Mouse (Mus musculus) liver, embryonic 15.5 days (tissue): ENCODE measurements around the gene Mt3. TPM values are rescaled to one million over a fixed set of nuclear protein-coding genes. Genes with fewer than 3 reads are reported as not detected.

ENCODE experiments used
- ATAC-seq: fragments of 200-750 bp; cut with Nextera tagmentation; 2 replicates; pipeline ENCODE4 v1.8.0; 2017; ENCODE audit warnings: moderate number of reproducible peaks, mild to moderate bottlenecking, moderate library complexity; ENCODE audit not compliant: insufficient read depth
- H3K27ac ChIP-seq: fragments of 300-500 bp; sonication (generic); replicated peaks from 2 replicates; pipeline ENCODE4 v1.5.1; 2015; ENCODE audit warnings: mild to moderate bottlenecking, inconsistent platforms
- H3K27me3 ChIP-seq: fragments of 300-500 bp; sonication (generic); 2 replicates; pipeline ENCODE4 v1.6.1; 2015; ENCODE audit warnings: mild to moderate bottlenecking, inconsistent platforms
- H3K36me3 ChIP-seq: fragments of 300-500 bp; sonication (generic); replicated peaks from 2 replicates; pipeline ENCODE4 v1.6.1; 2015; ENCODE audit warnings: moderate library complexity, mild to moderate bottlenecking, inconsistent platforms
- H3K4me1 ChIP-seq: fragments of 300-500 bp; sonication (generic); replicated peaks from 2 replicates; pipeline ENCODE4 v1.6.1; 2015; ENCODE audit warnings: inconsistent platforms
- H3K4me2 ChIP-seq: fragments of 300-500 bp; sonication (generic); 2 replicates; pipeline ENCODE4 v1.6.1; 2015; ENCODE audit warnings: moderate library complexity, mild to moderate bottlenecking, inconsistent platforms
- H3K4me3 ChIP-seq: fragments of 300-500 bp; sonication (generic); replicated peaks from 2 replicates; pipeline ENCODE4 v1.5.1; 2015; ENCODE audit warnings: mild to moderate bottlenecking, inconsistent platforms
- H3K9ac ChIP-seq: fragments of 300-500 bp; sonication (generic); 2 replicates; pipeline ENCODE4 v1.6.1; 2015; ENCODE audit warnings: moderate library complexity, mild to moderate bottlenecking, inconsistent platforms
- H3K9me3 ChIP-seq: fragments of 300-500 bp; sonication (generic); replicated peaks from 2 replicates; pipeline ENCODE4 v1.6.1; 2016; ENCODE audit warnings: inconsistent platforms
- WGBS: fragments of 180-500 bp; shearing (Covaris S2); methylation state at CpG from one replicate; pipeline ENCODE4 v1.1.7; 2015; ENCODE audit warnings: mixed read lengths; ENCODE audit not compliant: insufficient replicate concordance; 5-methylcytosine and 5-hydroxymethylcytosine counted together
- polyA plus RNA-seq: library from polyadenylated mRNA; unstranded; fragments of >200 nt; fragmentation: Nextera tagmentation; extraction: Ambion mirVana; gene quantifications from 2 replicates; pipeline ENCODE4 v1.2.1, GENCODE M21; 2015

Gene Mt3
- polyA plus RNA-seq, 1 experiment from 2014 or later = not detected

- WGBS = 51% methylated on average over 6 of the region's 6 CpGs
- peaks cover 87% of the 10 kb centered on the region for H3K4me1 ChIP-seq
- peaks cover 3% of the 10 kb centered on the region; the same call in 1 of the 2 replicates for H3K36me3 ChIP-seq
- H3K27me3 ChIP-seq = peaks cover 44% of the 10 kb centered on the region
- peak overlapping the region; percentile 92 for H3K27ac ChIP-seq
- peak overlapping the region; percentile 75 for H3K4me2 ChIP-seq
- H3K9me3 ChIP-seq = no peaks in the 10 kb centered on the region
- H3K9ac ChIP-seq = peak overlapping the region; percentile 57
- no peak for ATAC-seq
- peak overlapping the region; percentile 45 for H3K4me3 ChIP-seq
Measured at GRCm38 (mm10) chr8:94185791-94186190, 33.4 kb downstream of the Mt3 start.

DNA sequence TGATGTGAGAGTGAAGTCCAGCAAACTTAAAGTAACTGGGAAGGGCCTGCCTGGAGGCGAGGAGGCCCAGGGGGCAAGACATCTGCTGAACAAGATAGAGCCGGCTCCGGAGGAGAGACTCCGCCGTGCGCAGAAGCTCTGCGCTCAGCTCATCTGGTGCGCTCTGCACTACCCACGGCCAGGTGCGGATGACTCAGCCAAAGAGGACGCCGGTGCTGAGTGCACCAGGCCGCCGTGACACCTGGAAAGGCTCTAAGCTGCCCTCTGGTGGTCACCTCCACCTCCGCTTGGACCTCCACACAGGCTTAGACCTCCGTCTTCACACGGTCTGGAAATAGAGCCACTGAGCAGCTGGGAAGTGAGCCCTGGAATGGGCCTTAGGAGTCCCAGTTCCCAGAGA, 34.1 kb downstream of the Mt3 start:
- no peaks in the 10 kb centered on the region for H3K36me3 ChIP-seq
- H3K4me1 ChIP-seq = peaks cover 89% of the 10 kb centered on the region
- 3% methylated on average over 17 of the region's 17 CpGs for WGBS
- H3K27ac ChIP-seq = peak overlapping the region; percentile 92
- peaks cover 44% of the 10 kb centered on the region for H3K27me3 ChIP-seq
- peak overlapping the region; percentile 75 for H3K4me2 ChIP-seq
- H3K4me3 ChIP-seq = peak overlapping the region; percentile 45
- H3K9ac ChIP-seq = peak overlapping the region; percentile 57
- no peaks in the 10 kb centered on the region for H3K9me3 ChIP-seq
- peak; percentile 85 for ATAC-seq

DNA sequence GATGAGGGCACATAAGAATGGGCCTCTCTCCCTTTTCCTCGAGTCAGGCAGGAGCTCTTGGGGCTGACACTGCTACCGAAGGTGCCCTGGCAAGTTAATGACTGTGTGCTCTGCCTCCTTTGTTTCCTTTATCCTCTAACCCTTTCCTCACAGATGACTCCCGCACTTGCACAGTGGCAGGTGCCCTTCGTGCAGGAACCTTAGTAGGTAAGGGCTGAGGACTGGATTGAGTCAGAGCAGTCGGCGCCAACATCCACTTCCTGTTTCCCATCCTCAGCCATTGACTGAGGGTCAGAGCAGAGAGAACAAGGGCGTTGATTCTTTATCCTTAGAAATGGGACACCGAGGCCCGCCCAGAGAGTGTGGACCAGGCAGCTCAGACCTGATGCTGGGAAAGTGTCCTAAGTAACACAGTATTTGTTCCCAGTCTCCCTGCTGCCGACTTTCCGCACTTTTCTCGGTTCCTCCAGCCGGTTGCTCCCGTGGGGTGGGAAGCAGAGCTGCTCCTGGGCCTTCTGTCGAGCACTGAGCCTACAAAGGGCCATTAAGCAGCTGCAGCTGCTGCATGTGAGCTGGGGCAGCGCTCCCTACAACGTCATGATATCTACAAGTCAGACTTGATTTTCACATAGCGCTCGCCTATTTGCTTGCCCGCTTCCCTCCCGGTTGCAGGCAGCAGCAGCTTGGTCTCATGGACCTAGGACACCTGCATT, 35.0 kb downstream of the Mt3 start:
- peak overlapping the region; percentile 75 for H3K4me2 ChIP-seq
- H3K9me3 ChIP-seq = no peaks in the 10 kb centered on the region
- H3K27me3 ChIP-seq = peaks cover 44% of the 10 kb centered on the region
- peak overlapping the region; percentile 57 for H3K9ac ChIP-seq
- WGBS = 39% methylated on average over 21 of the region's 21 CpGs
- no peak for ATAC-seq
- peaks cover 83% of the 10 kb centered on the region for H3K4me1 ChIP-seq
- H3K36me3 ChIP-seq = no peaks in the 10 kb centered on the region
- peak overlapping the region; percentile 45 for H3K4me3 ChIP-seq
- H3K27ac ChIP-seq = peak overlapping the region; percentile 92

DNA sequence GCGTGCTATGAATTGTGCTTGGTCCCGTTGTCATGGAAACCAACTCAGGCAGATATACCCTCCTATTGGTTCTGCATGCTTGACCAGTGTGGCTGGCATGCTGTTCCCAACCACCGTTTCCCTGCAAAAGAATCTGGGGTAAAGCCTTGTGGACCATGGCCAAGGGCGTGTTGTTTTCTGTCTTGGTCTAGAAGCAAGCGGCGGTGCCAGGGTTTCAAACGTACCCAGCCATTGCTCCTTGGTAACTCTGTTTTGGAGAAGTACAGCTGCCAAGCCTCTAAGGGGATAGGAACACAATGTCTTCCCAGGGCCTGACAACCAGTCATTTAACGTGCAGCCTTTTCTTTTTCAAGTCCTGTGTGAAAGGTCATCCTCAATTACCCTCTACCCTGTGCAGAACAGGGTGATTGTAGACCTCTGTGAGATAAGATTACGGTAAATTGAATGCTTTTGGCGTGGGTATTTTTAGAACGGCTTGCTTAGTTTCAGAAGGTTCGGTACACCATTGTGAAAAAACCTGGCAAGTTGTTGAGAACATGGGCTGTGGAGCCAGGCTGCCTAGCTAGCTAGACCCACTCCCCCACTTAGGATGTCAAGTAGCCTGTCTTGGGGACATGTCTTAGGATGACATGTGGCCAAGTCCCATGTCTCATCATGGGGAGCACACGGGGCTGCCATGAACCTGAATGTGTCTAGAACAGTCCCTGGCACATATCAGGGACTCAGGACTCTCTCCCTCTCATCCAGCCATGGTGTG, 37.0 kb downstream of the Mt3 start:
- H3K9me3 ChIP-seq = no peaks in the 10 kb centered on the region
- ATAC-seq = no peak
- no peak overlapping the region for H3K4me2 ChIP-seq
- peaks cover 41% of the 10 kb centered on the region for H3K27me3 ChIP-seq
- no peak overlapping the region for H3K4me3 ChIP-seq
- 52% methylated on average over 13 of the region's 13 CpGs for WGBS
- H3K27ac ChIP-seq = no peak overlapping the region
- peaks cover 66% of the 10 kb centered on the region for H3K4me1 ChIP-seq
- H3K36me3 ChIP-seq = no peaks in the 10 kb centered on the region
- H3K9ac ChIP-seq = no peak overlapping the region

GRCm38 (mm10) chr8:94191101-94191691, 38.8 kb downstream of the Mt3 start:
- no peaks in the 10 kb centered on the region for H3K36me3 ChIP-seq
- WGBS = 10% methylated on average over 21 of the region's 21 CpGs
- no peaks in the 10 kb centered on the region for H3K9me3 ChIP-seq
- peak overlapping the region; percentile 62 for H3K4me3 ChIP-seq
- peaks cover 49% of the 10 kb centered on the region for H3K4me1 ChIP-seq
- ATAC-seq = peak; percentile 9
- peak overlapping the region; percentile 64 for H3K9ac ChIP-seq
- H3K4me2 ChIP-seq = peak overlapping the region; percentile 88
- H3K27ac ChIP-seq = peak overlapping the region; percentile 59
- H3K27me3 ChIP-seq = peaks cover 38% of the 10 kb centered on the region

- H3K9me3 ChIP-seq = no peaks in the 10 kb centered on the region
- no peak overlapping the region for H3K4me2 ChIP-seq
- no peaks in the 10 kb centered on the region for H3K36me3 ChIP-seq
- no peak overlapping the region for H3K27ac ChIP-seq
- WGBS = 63% methylated on average over 1 of the region's 1 CpGs
- H3K4me3 ChIP-seq = no peak overlapping the region
- H3K4me1 ChIP-seq = peaks cover 32% of the 10 kb centered on the region
- H3K9ac ChIP-seq = no peak overlapping the region
- ATAC-seq = no peak
- H3K27me3 ChIP-seq = peaks cover 25% of the 10 kb centered on the region
Measured at GRCm38 (mm10) chr8:94192926-94193325, 40.5 kb downstream of the Mt3 start.

GRCm38 (mm10) chr8:94194591-94195223, 42.3 kb downstream of the Mt3 start:
- Histone ChIP-seq H3K4me1 (peaks cover 26% of the 10 kb centered on the region), H3K4me2 (no peak overlapping the region), H3K9ac (no peak overlapping the region), H3K4me3 (no peak overlapping the region), H3K27ac (no peak overlapping the region), H3K9me3 (no peaks in the 10 kb centered on the region), H3K36me3 (no peaks in the 10 kb centered on the region), H3K27me3 (peaks cover 16% of the 10 kb centered on the region)
- 74% methylated on average over 7 of the region's 7 CpGs for WGBS
- ATAC-seq = no peak

- Histone ChIP-seq H3K27me3 (peaks cover 12% of the 10 kb centered on the region; the same call in 1 of the 2 replicates), H3K27ac (no peak overlapping the region), H3K9me3 (no peaks in the 10 kb centered on the region), H3K4me2 (peak overlapping the region; percentile 23; the same call in 1 of the 2 replicates), H3K36me3 (no peaks in the 10 kb centered on the region), H3K9ac (no peak overlapping the region), H3K4me3 (no peak overlapping the region), H3K4me1 (peaks cover 3% of the 10 kb centered on the region; the same call in 1 of the 2 replicates)
- 41% methylated on average over 10 of the region's 10 CpGs for WGBS
- peak; percentile 12; the same call in 1 of the 2 replicates for ATAC-seq
Measured at GRCm38 (mm10) chr8:94199202-94199869, 46.9 kb downstream of the Mt3 start.
